Mouse (Mus musculus) layer of hippocampus, postnatal 36 days (tissue): ENCODE results near the gene Olfr871. TPM values are rescaled to one million over a fixed set of nuclear protein-coding genes. Genes with fewer than 3 reads are reported as not detected.
"Not testable (repeated sequence)": the region's sequence is repeated elsewhere in the genome, so short reads cannot be mapped to it uniquely, and the experiment has no call there.

Source experiments
- DNase-seq, 2 experiments: peaks; one replicate each; pipeline ENCODE4 v3.0.0; 2022
- total RNA-seq, 2 experiments: library from RNA; stranded (reverse); gene quantifications; 2 replicates each; pipeline ENCODE4 v1.2.3; 2021

Gene Olfr871
- not detected for total RNA-seq

- no peak for DNase-seq
Measured at GRCm38 (mm10) chr9:20211907-20212306, at the start of gene Olfr871. TSS of gene Olfr871 (plus strand) at chr9:20212207.

- no peak for DNase-seq
Measured at GRCm38 (mm10) chr9:20173957-20174356, 38.0 kb upstream of the Olfr871 start, which contains the start of gene Olfr870. TSS of gene Olfr870 (minus strand) at chr9:20174057.

- DNase-seq, result no peak
Measured at GRCm38 (mm10) chr9:20179463-20179862, 32.5 kb upstream of the Olfr871 start.

DNA sequence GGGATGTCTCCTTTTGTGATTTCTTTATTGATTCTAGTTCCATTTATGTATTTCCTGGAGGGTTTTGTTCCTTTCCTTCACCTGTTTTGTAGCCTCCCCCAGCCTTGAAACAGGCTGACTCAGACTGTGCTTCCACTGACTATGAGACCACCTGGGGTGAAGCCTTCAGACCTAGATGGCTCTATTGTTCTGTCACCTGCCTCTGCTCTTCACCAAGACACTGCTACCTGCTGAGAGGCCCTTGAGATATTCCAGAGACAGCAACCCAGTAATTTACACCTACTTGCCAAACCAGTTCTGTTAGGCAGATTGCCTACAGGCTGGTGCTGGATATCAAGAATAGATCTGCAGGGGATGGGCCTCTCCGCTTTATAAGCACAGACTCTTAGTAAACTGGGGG, 9.9 kb upstream of the Olfr871 start:
- DNase-seq, result no peak

- not testable (repeated sequence) for DNase-seq
Measured at GRCm38 (mm10) chr9:20203413-20203984, 8.5 kb upstream of the Olfr871 start.

DNA sequence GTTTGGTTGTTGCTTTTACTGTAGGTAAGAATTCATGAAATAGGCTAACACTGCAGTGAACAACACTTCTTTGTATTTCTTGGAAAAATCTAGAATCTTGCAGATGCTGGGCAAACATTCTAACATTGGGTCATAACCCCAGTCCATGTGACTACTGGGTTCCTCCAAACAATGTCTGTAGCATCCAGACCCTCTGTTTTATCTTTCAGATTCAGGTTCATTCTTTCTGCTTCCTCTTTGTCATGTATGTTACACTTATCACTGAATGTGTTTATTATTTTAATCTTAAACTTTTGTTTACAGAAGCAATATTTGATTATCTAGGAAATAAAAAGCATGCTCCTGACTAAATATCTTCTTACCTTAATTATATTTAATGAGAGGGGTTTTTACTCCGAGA, 1.2 kb upstream of the Olfr871 start:
- no peak for DNase-seq

GRCm38 (mm10) chr9:20211477-20211876, 530 bp upstream of the Olfr871 start:
- DNase-seq, result no peak

DNA sequence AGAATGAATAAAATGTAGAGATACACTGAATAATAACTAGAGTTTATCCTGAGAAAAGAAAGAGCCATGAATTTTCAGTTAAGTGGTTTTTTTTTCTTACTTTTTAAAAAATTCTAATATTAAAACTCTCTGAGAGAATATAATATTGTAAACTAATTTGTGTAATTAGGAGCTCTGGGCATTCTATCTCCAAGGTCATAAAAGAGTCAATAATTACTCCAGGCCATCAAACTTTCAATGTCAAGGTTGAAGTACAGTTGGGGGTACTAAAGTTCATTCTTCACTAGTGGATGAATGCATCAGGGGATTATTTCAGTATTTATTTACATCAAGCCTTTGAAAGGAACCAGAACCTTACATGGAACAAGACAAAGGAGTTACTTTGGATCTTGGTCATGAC, 24.8 kb downstream of the Olfr871 start, which contains the start of gene Olfr872:
Gene Olfr872, plus strand, starts transcription at position 301 of the 400 bp plus-strand sequence.
- no peak for DNase-seq

GRCm38 (mm10) chr9:20237378-20237777, 25.4 kb downstream of the Olfr871 start:
- DNase-seq, result no peak

Other genes starting within 250 kb of the Olfr871 start
- not detected for gene Olfr866, start 184.2 kb upstream of the Olfr871 start, total RNA-seq
- not detected for gene Olfr867, start 154.6 kb upstream of the Olfr871 start, total RNA-seq
- not detected for gene Olfr868, start 113.6 kb upstream of the Olfr871 start, total RNA-seq
- not detected for gene Olfr869, start 83.2 kb upstream of the Olfr871 start, total RNA-seq
- not detected for gene Olfr870, start 38.1 kb upstream of the Olfr871 start, total RNA-seq
- gene Olfr872, start 24.9 kb downstream of the Olfr871 start, total RNA-seq, result not detected
- gene Olfr39, start 70.1 kb downstream of the Olfr871 start, total RNA-seq, result not detected
- gene Olfr873, start 86.3 kb downstream of the Olfr871 start, total RNA-seq, result not detected
- not detected for gene Olfr18, start 123.9 kb downstream of the Olfr871 start, total RNA-seq
- 10 to 100 TPM in 1 of 2 experiments, 1 to 10 TPM in 1; 9.3 to 10.9 TPM for gene Zfp560, start 173.0 kb downstream of the Olfr871 start, total RNA-seq
- gene Zfp26, start 248.0 kb downstream of the Olfr871 start, total RNA-seq, result 10 to 100 TPM; 24.2 to 28.6 TPM